Mouse (Mus musculus): ENCODE measurements around the gene Mbd5.

Mbd5 gene

GRCm38 (mm10) chr2:48948841-48949584, at the start of gene Mbd5:
Mbd5 (plus strand) TSS chr2:48949508.
- DNase-seq (ENCODE audit: low spot score in 2 of 2): peak; percentile 99 to 100

- DNase-seq (ENCODE audit: low spot score in 2 of 2): peak in 1 of 2 experiments; percentile 32
These were observed 40.4 kb upstream of the Mbd5 start for GRCm38 (mm10) chr2:48908866-48909265.

GRCm38 (mm10) chr2:48914185-48914584, 35.1 kb upstream of the Mbd5 start:
- DNase-seq (ENCODE audit: low spot score in 2 of 2): no peak

GRCm38 (mm10) chr2:48915832-48916231, 33.5 kb upstream of the Mbd5 start:
- DNase-seq (ENCODE audit: low spot score in 2 of 2): no peak

- no peak for DNase-seq (ENCODE audit: low spot score in 2 of 2)
These were observed 14.2 kb upstream of the Mbd5 start for GRCm38 (mm10) chr2:48935058-48935457.

- no peak for DNase-seq (ENCODE audit: low spot score in 2 of 2)
These were observed 1.5 kb upstream of the Mbd5 start for GRCm38 (mm10) chr2:48947761-48948160.

- DNase-seq (ENCODE audit: low spot score in 2 of 2): peak; percentile 55 to 63
These were observed 489 bp downstream of the Mbd5 start for GRCm38 (mm10) chr2:48949743-48950251.

GRCm38 (mm10) chr2:48950252-48950315, 776 bp downstream of the Mbd5 start, which contains the start of gene Orc4:
Orc4 (minus strand) TSS chr2:48950277.
- DNase-seq (ENCODE audit: low spot score in 2 of 2): no peak

- DNase-seq (ENCODE audit: low spot score in 2 of 2): no peak
These were observed 1.1 kb downstream of the Mbd5 start for GRCm38 (mm10) chr2:48950316-48950880.

- DNase-seq (ENCODE audit: low spot score in 2 of 2): no peak
These were observed 7.3 kb downstream of the Mbd5 start for GRCm38 (mm10) chr2:48956591-48956990.

GRCm38 (mm10) chr2:48978920-48979319, 29.6 kb downstream of the Mbd5 start:
- DNase-seq (ENCODE audit: low spot score in 2 of 2): no peak

- no peak for DNase-seq (ENCODE audit: low spot score in 2 of 2)
These were observed 41.0 kb downstream of the Mbd5 start for GRCm38 (mm10) chr2:48990322-48990721.

- DNase-seq (ENCODE audit: low spot score in 2 of 2): no peak
These were observed 91.2 kb downstream of the Mbd5 start for GRCm38 (mm10) chr2:49040481-49040880.

GRCm38 (mm10) chr2:49050030-49050429, 100.7 kb downstream of the Mbd5 start:
- no peak for DNase-seq (ENCODE audit: low spot score in 2 of 2)

- DNase-seq (ENCODE audit: low spot score in 2 of 2): no peak
These were observed 118.6 kb downstream of the Mbd5 start for GRCm38 (mm10) chr2:49067886-49068285.

- no peak for DNase-seq (ENCODE audit: low spot score in 2 of 2)
These were observed 135.7 kb downstream of the Mbd5 start for GRCm38 (mm10) chr2:49084966-49085365.

GRCm38 (mm10) chr2:49090771-49091170, 141.5 kb downstream of the Mbd5 start:
- no peak for DNase-seq (ENCODE audit: low spot score in 2 of 2)

GRCm38 (mm10) chr2:49096765-49097164, 147.5 kb downstream of the Mbd5 start:
- no peak for DNase-seq (ENCODE audit: low spot score in 2 of 2)

GRCm38 (mm10) chr2:49108906-49109305, 159.6 kb downstream of the Mbd5 start:
- DNase-seq (ENCODE audit: low spot score in 2 of 2): no peak

- DNase-seq (ENCODE audit: low spot score in 2 of 2): peak; percentile 30 to 41
These were observed 170.6 kb downstream of the Mbd5 start for GRCm38 (mm10) chr2:49119875-49120274.

GRCm38 (mm10) chr2:49121603-49122002, 172.3 kb downstream of the Mbd5 start:
- DNase-seq (ENCODE audit: low spot score in 2 of 2): no peak

GRCm38 (mm10) chr2:49142186-49142585, 192.9 kb downstream of the Mbd5 start:
- no peak for DNase-seq (ENCODE audit: low spot score in 2 of 2)

- DNase-seq (ENCODE audit: low spot score in 2 of 2): no peak
These were observed 204.3 kb downstream of the Mbd5 start for GRCm38 (mm10) chr2:49153649-49154048.

All from right cerebral cortex, postnatal 10 days (tissue).